Mouse (Mus musculus) right cerebral cortex, postnatal 36 days (tissue): ENCODE measurements at regions not wholly inside any gene's neighbourhood (a gene's known extent, or its start where the extent isn't known, plus 50 kb on each side); places are given as distances from the start of the nearest gene placed in this dataset.

Experiments
- DNase-seq, 2 experiments: peaks; one replicate each; pipeline ENCODE4 v3.0.0; 2022; ENCODE audit warnings: low spot score in 2 of 2, mixed read lengths in 1 of 2

GRCm38 (mm10) chr8:8391321-8391720 lies 269.7 kb downstream of the Efnb2 start:
- DNase-seq, result no peak

DNA sequence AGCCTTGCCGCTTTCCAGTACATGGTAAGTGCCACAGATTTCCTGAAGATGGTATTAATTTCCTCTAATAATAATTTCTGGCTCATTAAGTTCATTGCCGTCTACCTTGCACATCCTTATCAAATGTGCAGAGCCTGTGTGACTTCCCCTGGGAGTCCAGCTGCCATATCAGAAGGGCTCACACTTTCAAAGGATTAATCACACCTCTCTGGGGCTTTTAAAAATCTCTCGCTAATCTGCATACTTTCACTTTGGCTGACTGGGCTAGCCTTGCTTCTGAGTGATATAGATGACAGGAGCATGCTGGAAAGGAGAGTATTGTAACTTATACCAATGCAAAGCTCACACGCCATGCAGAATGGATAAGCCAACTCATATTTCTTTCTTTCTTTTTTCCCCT lies 282.8 kb downstream of the Efnb2 start:
- no peak for DNase-seq

DNA sequence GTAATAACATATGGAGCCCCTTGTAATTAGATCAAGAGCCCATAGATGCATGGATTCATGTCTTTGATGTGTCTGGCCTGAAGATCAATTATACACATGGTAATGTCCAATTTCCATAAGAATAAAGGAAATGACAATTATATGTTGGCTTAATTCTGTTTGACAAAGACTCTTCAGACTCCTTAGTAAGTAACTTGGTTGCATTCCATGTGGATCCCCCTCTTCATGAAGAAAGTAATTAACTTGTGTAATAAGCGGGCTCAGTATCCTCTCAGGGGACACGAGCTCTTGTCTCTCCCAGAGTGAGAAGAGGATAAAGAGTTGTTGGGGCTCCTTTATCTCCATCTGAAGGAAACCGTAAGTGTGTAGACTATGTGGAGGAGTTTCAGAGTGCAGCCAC lies 284.3 kb downstream of the Efnb2 start:
- no peak for DNase-seq

DNA sequence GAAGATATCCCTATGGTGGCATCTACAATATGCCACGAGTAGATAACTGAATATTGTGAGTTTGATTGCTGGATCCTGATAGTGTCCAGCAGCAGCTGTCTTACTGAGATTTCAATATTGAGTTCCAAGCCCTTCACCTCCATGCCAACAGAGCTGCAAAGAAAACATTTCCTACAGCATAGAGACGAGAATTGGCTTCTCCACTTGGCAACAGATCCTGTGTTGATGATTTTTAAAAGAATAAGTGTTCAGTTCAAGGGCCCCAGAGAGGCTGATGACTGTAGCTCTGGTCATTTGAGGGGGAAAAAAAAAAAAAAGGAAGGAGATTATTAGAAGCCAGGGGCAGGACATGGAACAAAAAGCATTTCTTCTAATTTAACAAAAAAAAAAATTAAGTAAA lies 284.7 kb downstream of the Efnb2 start:
- no peak for DNase-seq

DNA sequence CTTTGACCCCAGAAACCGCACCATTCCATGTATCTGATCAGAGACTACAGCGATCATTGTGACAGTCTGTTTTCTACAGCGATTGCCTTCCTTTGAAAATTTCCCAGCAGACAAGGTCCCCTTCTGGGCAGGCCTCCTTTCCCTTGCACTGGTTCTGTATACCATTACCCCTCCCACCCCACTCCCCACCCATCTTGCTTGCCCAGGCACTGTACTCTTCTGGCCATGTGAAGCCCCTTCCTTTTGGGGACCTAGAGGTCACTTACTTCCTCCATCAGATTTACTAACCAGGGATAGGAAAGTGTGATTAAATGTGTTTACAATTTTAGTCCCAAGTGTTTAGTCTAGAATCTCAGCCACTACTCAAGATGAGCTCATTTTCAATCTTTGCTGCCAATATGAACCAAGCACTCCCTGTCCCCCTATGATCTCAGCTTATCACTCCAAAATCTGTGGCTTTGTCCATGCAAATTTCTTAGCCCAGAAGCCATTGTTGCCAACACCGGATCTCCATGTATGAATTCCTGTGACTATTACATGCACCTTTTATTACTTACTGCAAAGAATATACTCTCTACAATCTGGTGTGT lies 293.7 kb downstream of the Efnb2 start:
- no peak for DNase-seq

DNA sequence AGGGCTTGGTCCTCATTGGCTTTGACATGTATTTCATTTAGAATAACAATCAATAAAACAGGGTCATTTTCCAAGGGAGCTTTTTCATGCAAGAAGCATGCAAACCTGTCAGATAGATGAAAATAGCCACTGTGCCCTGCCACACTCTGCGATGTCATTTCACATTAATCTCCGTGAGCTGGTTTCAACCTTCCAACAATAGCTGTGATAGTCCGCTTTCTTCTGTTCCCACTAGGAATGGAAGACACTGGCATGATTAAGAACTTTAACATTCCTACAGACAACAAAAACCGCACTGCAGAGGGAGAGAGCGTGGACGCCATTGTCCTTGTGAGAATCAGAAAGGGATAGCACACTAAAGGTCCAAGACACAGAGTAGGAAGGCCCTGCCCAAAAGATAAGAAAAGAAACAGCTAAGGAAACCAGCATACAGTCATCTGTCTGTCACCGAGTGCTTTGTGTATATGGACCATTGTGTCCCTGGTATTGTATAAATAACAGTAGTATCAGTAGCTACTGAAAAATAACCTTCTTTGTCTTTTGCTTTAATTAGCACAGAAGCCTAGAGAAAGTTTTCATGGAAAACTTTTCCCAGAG lies 299.0 kb downstream of the Efnb2 start:
- no peak for DNase-seq

DNA sequence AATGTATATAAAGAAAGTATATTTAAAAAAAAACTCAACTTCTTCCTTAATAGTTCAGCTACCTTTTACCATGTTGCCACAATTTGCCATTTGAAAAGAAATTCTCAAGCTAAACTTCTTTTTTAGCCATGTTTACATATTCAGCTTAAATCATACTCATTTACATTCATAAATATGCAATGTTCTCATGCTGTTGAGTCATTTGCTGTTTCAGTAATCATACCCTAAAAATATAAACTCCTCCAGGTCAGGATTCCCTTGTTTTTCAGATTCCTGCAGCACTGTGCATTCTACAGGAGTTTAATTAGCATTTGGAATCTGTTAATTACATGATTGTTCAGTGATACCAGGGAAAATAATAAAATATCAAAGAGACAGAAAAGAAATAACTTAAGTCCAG lies 300.5 kb downstream of the Efnb2 start:
- DNase-seq, result no peak

DNA sequence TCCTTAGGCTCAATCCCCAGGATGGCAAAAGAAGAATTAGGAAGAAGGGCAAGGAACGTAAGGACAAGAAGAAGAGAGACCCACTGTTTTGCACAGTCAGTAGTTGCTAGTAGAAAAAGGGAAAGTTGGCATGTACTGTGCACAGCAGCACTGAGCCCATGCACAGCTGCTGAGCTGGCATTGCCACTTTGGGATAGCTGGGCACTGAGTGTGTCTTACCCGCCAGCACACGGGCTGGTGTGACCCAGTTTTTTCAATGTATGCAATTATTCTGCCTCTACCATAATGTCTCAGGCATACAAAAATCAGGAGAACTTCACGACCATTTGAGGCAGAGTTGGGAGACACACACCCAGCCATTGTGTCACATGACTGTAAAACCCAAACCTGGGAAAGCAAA lies 306.1 kb downstream of the Efnb2 start:
- DNase-seq, result no peak

- no peak for DNase-seq
Observed at GRCm38 (mm10) chr8:8344661-8345060, 316.4 kb downstream of the Efnb2 start.

- no peak for DNase-seq
Observed at GRCm38 (mm10) chr8:8335256-8335972, 325.6 kb downstream of the Efnb2 start.

DNA sequence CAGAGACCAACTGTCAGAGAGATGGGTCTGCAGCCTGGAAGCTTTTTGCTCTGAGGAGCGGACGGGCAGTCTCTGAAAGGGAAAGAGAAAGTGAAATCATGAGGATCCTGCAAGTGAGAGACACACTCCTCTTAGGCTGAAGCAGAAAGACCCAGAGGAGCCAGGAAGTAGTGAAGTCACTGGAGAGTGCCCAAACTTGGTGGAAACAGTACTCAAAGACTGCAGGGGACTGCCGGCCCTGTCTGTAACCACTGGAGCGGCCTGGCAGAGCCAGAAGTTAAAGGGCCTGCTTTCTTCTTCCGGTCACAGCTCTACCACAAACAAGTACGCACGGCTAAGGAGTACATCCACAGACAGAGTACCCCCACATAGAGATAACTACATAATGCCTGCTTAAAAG lies 326.5 kb downstream of the Efnb2 start:
- DNase-seq, result no peak

- no peak for DNase-seq
Observed at GRCm38 (mm10) chr8:8331249-8331648, 329.8 kb downstream of the Efnb2 start.

GRCm38 (mm10) chr8:8328010-8328666 lies 332.9 kb downstream of the Efnb2 start:
- no peak for DNase-seq

- DNase-seq, result no peak
Observed at GRCm38 (mm10) chr8:8326066-8326834, 334.8 kb downstream of the Efnb2 start.

DNA sequence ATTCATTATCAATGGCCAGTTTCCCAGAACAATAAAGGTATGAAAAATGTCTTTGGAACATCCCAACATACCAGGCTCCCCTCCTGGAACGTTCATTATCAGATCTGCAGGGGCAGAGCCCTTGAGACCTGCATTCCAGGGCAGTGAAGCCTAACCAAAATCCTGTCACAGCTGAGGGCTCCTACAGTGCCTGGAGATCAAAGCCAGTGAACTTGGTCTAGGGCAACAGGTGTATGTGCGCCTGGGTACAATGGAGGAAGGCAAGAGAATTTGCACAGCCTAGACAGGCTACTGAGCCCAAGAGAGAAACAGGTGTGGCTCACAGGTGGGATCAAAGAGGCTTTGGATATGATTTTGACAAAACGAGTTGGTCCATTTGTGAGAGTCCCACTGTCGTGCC lies 335.6 kb downstream of the Efnb2 start:
- DNase-seq, result no peak

- no peak for DNase-seq
Observed at GRCm38 (mm10) chr8:8324520-8324919, 336.5 kb downstream of the Efnb2 start.

DNA sequence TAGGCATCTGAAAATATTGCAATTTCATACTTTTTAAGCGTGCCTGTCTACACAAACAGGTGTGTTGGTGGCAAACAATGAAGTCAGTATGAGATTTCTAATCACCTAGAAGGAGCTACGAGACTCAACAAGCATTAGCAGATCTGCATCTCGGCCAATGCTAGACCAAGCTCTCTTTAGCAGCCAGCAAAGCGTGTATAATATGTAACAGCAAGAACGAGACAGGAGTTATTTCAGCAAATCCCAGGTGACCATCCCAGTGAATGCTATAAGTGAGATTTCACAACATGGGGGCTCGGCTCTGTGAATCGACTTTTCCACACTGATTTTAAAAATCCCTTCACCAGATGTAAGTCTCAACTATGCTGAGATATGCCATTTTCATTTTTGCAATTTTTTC lies 352.8 kb downstream of the Efnb2 start:
- no peak for DNase-seq

- no peak for DNase-seq
Observed at GRCm38 (mm10) chr8:8307487-8307886, 353.6 kb downstream of the Efnb2 start.

DNA sequence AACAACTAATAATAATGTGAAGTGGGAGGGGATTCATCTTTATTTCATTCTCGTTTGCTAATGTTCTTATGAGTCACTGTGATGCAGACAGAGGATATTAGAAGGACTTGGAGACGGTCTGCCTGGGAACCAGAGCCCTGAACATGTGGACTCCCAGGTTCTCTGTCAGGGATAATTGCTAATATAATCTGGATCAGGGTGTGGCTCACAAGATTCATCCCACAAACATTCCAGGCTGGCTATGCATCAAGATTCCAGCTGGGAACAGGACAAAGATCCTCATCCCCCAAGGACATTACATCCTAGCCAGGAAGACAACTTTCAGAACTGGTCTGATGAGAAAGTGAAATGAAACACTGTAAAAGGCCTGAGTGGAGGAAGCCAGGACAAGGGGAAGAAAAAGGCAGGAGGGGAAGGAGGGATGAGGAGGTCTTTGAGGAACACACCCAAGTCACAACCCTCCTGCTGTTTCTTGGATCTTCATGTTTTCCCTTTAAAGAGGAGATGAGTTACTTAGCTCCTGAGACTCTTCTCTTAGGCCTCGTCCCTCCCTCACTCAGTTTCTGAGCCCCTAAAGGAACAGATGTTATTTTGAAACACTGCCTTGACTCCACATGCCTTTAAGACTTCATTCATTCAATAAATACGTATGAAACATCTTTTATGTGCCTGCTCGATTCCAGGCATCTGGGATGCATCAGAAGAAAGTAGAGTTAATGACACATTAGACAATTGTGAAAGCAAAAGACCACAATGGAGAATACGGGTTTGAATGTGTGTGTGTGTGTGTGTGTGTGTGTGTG lies 360.9 kb downstream of the Efnb2 start:
- no peak for DNase-seq

DNA sequence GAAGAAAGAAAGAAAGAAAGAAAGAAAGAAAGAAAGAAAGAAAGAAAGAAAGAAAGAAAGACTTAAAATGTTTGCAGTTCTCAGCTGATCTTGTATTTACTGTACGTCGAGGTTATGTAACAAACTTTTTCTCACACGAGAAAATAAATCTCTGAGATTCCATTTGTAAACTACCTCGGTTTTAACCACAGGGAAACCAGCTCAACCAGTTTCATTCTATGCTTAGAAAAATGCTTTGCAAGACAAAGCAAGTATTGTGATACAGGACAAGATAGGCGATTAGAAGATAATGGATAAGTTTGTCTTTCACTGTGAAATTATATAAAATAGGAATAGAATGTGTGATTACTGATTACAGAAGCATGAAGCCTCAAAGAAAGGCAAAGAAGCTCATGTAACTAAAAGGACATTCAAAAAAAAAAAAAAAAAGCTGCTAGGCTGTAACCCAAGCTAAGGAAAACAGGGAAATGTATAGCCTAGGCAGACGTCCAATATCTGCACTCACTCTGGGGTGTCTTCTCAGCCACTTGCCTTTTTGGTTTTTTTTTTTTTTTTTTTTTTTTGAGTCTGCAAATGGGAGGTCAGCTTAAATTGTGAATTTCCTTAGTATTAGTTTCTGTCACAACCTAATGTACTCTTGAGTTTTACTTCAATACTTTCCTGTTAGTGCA lies 368.3 kb downstream of the Efnb2 start:
- no peak for DNase-seq

GRCm38 (mm10) chr8:8285876-8286275 lies 375.2 kb downstream of the Efnb2 start:
- DNase-seq, result no peak
